Mouse (Mus musculus) G1E (cell line): ENCODE measurements at regions not wholly inside any gene's neighbourhood (a gene's known extent, or its start where the extent isn't known, plus 50 kb on each side); places are given as distances from the start of the nearest gene placed in this dataset.

ENCODE experiments used
- CTCF ChIP-seq: IDR thresholded peaks from 2 replicates; pipeline ENCODE4 v1.5.1; 2012; ENCODE audit warnings: low read depth, low read length, inconsistent platforms, mixed read lengths
- GATA1 ChIP-seq: IDR thresholded peaks from 2 replicates; pipeline ENCODE4 v1.6.1; 2012; ENCODE audit warnings: borderline replicate concordance, low read length, inconsistent platforms, mixed read lengths
- GATA2 ChIP-seq: IDR thresholded peaks from 2 replicates; pipeline ENCODE4 v1.6.1; 2012; ENCODE audit warnings: low read depth, low read length, inconsistent platforms, borderline replicate concordance
- POLR2AphosphoS5 ChIP-seq: IDR thresholded peaks from 2 replicates; pipeline ENCODE4 v1.6.1; 2012; ENCODE audit warnings: low read depth, low read length, inconsistent platforms; ENCODE audit not compliant: insufficient replicate concordance
- TAL1 ChIP-seq: conservative IDR thresholded peaks from 2 replicates; pipeline ENCODE4 v1.6.1; 2012; ENCODE audit warnings: low read depth, low read length, inconsistent platforms, mixed read lengths

- TF ChIP-seq CTCF: no peak
- TF ChIP-seq TAL1: no peak
- TF ChIP-seq GATA1: no peak
- TF ChIP-seq POLR2AphosphoS5: no peak
- no peak for TF ChIP-seq GATA2
These were observed 469.2 kb upstream of the 2610301B20Rik start for GRCm38 (mm10) chr4:10405102-10405501.
